Mouse (Mus musculus): Measurements from ENCODE around the gene Muc3.

GRCm38 (mm10) chr5:137111542-137112408, 37.3 kb downstream of the Muc3 start:
- TF ChIP-seq POLR2A (IDR thresholded peaks at IDR 0.05; ENCODE audit: control insufficient read depth in 1 of 2, insufficient read depth in 1 of 2, low read depth in 1 of 2, low read length in 2 of 2, poor library complexity in 1 of 2) (no peak; a peak in 1 of 4 replicates), UBTF (IDR thresholded peaks at IDR 0.05; ENCODE audit: borderline replicate concordance, insufficient read depth, low read depth, low read length) (no peak), CTCF (IDR thresholded peaks at IDR 0.05 in 2 of 3, conservative IDR thresholded peaks at IDR 0.05 in 1 of 3; ENCODE audit: control insufficient read depth in 1 of 3, insufficient read depth in 1 of 3, low read depth in 2 of 3, low read length in 3 of 3, poor library complexity in 1 of 3, severe bottlenecking in 1 of 3) (no peak), TBP (IDR thresholded peaks at IDR 0.05; ENCODE audit: low read depth, low read length) (no peak), RAD21 (IDR thresholded peaks at IDR 0.05; ENCODE audit: low read depth, low read length) (no peak)

Data from MEL (cell line).